Mouse (Mus musculus): ENCODE data around the gene Tceal7.
"Not testable (repeated sequence)": the region's sequence is repeated elsewhere in the genome, so short reads cannot be mapped to it uniquely, and the experiment has no call there.

Tceal7 gene

GRCm38 (mm10) chrX:136214729-136215677 is at the start of gene Tceal7, which contains the start of gene Bex1:
Gene Tceal7 (plus strand): TSS chrX:136214779.
Gene Bex1 (minus strand): TSS chrX:136215513.
- DNase-seq (ENCODE audit: low spot score in 2 of 2), result not testable (repeated sequence)

GRCm38 (mm10) chrX:136170625-136171024 is 44.0 kb upstream of the Tceal7 start:
- peak in 1 of 2 experiments; percentile 3 for DNase-seq (ENCODE audit: low spot score in 2 of 2)

- DNase-seq (ENCODE audit: low spot score in 2 of 2), result no peak
Observed at GRCm38 (mm10) chrX:136171189-136172117, 43.1 kb upstream of the Tceal7 start.

GRCm38 (mm10) chrX:136172118-136172551 is 42.4 kb upstream of the Tceal7 start, which contains the start of gene Tceal8:
Gene Tceal8 (minus strand): TSS chrX:136172342.
- peak; percentile 47 to 58 for DNase-seq (ENCODE audit: low spot score in 2 of 2)

GRCm38 (mm10) chrX:136172786-136173185 is 41.8 kb upstream of the Tceal7 start:
- DNase-seq (ENCODE audit: low spot score in 2 of 2), result no peak

GRCm38 (mm10) chrX:136180897-136181553 is 33.6 kb upstream of the Tceal7 start:
- no peak for DNase-seq (ENCODE audit: low spot score in 2 of 2)

GRCm38 (mm10) chrX:136183107-136183506 is 31.5 kb upstream of the Tceal7 start:
- no peak for DNase-seq (ENCODE audit: low spot score in 2 of 2)

- no peak for DNase-seq (ENCODE audit: low spot score in 2 of 2)
Observed at GRCm38 (mm10) chrX:136195193-136195944, 19.2 kb upstream of the Tceal7 start.

GRCm38 (mm10) chrX:136196873-136197272 is 17.7 kb upstream of the Tceal7 start:
- DNase-seq (ENCODE audit: low spot score in 2 of 2), result peak in 1 of 2 experiments; percentile 1

GRCm38 (mm10) chrX:136203257-136203656 is 11.3 kb upstream of the Tceal7 start:
- DNase-seq (ENCODE audit: low spot score in 2 of 2), result no peak

- DNase-seq (ENCODE audit: low spot score in 2 of 2), result no peak
Observed at GRCm38 (mm10) chrX:136203664-136204066, 10.9 kb upstream of the Tceal7 start, which contains the start of gene Tceal5. Gene Tceal5 (minus strand): TSS chrX:136203876.

GRCm38 (mm10) chrX:136204406-136204805 is 10.2 kb upstream of the Tceal7 start:
- DNase-seq (ENCODE audit: low spot score in 2 of 2), result no peak

GRCm38 (mm10) chrX:136213396-136213795 is 1.2 kb upstream of the Tceal7 start:
- no peak for DNase-seq (ENCODE audit: low spot score in 2 of 2)

GRCm38 (mm10) chrX:136216303-136216702 is 1.7 kb downstream of the Tceal7 start:
- DNase-seq (ENCODE audit: low spot score in 2 of 2), result no peak

- DNase-seq (ENCODE audit: low spot score in 2 of 2), result no peak
Observed at GRCm38 (mm10) chrX:136223714-136224113, 9.1 kb downstream of the Tceal7 start.

GRCm38 (mm10) chrX:136227768-136228167 is 13.2 kb downstream of the Tceal7 start:
- no peak for DNase-seq (ENCODE audit: low spot score in 2 of 2)

GRCm38 (mm10) chrX:136238118-136238517 is 23.5 kb downstream of the Tceal7 start:
- DNase-seq (ENCODE audit: low spot score in 2 of 2), result peak in 1 of 2 experiments; percentile 1

- no peak for DNase-seq (ENCODE audit: low spot score in 2 of 2)
Observed at GRCm38 (mm10) chrX:136243181-136243580, 28.6 kb downstream of the Tceal7 start.

- DNase-seq (ENCODE audit: low spot score in 2 of 2), result peak; percentile 63 to 70
Observed at GRCm38 (mm10) chrX:136244574-136245229, 30.1 kb downstream of the Tceal7 start, which contains the start of gene Tceal9. Gene Tceal9 (plus strand): TSS chrX:136245079.
